Mouse (Mus musculus): ENCODE data around the gene Gphn. TPM values are rescaled to one million over a fixed set of nuclear protein-coding genes. Genes with fewer than 3 reads are reported as not detected.

Gene Gphn
- polyA plus RNA-seq, 1 experiment from 2014 or later, result 16.8 TPM

DNA sequence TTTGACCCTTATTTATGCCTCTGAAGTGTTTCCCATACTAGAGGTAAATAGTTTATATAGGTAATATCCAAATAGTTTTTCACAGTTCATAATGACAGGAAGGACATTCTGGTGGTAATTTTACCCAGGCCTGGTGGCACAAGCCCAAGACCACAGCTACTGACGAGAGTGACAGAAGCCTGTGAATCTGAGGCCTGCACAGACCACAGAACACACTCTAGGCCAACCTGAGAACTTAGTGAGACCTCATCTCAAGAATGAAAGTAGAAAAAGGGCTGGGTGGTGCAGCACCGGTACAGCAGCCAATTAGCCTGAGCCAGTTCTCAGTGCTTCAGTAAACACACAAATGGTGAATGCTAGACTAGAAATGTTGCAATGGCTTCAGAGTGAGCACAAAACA, 491.6 kb downstream of the Gphn start:
- Histone ChIP-seq H3K36me3 (ENCODE audit: inconsistent target) (no peaks in the 10 kb centered on the region), H3K79me2 (ENCODE audit: inconsistent target) (no peaks in the 10 kb centered on the region), H3K27ac (no peak overlapping the region), H3K4me3 (ENCODE audit: inconsistent target) (no peak overlapping the region)
- 43% methylated on average over 2 of the region's 2 CpGs for WGBS (ENCODE audit: missing documents)

DNA sequence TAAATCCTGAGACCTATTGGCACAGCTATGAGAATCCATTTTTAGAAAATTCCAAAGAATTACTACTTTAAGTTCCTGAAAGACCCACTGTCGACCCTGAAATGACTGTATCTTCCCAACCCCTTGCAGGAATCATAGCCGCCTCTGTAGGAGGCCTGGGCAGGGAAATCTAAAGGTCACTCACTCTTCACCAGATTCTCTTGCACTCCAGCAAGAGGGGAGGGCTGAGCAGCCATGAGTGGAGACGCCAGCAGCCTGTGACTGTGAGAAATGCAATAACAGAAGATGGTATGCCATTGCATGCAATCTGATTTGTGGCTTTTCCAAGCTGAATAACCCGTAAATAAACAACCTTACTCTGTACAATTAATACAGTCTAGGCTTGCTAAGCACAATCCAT, 501.5 kb downstream of the Gphn start:
- Histone ChIP-seq H3K36me3 (ENCODE audit: inconsistent target) (no peaks in the 10 kb centered on the region), H3K4me3 (ENCODE audit: inconsistent target) (no peak overlapping the region), H3K27ac (no peak overlapping the region), H3K79me2 (ENCODE audit: inconsistent target) (no peaks in the 10 kb centered on the region)
- 90% methylated on average over 4 of the region's 4 CpGs for whole genome bisulfite sequencing (ENCODE audit: missing documents)

Other genes starting within 250 kb of the Gphn start
- not detected in 3 replicates for gene Gm6657, start 32.1 kb upstream of the Gphn start, polyA plus RNA-seq (2018)